Mouse (Mus musculus) liver, embryonic 14.5 days (tissue): ENCODE results near the gene Hipk3. TPM values are rescaled to one million over a fixed set of nuclear protein-coding genes. Genes with fewer than 3 reads are reported as not detected.
A peak's percentile ranks its signal among the peaks of the same experiment; 100 is the strongest.

Experiments used
- ATAC-seq: fragments of 200-750 bp; cut with Nextera tagmentation; 2 replicates; pipeline ENCODE4 v1.8.0; 2017; ENCODE audit warnings: moderate number of reproducible peaks, mild to moderate bottlenecking, moderate library complexity; ENCODE audit not compliant: insufficient read depth
- DNase-seq, 3 experiments: peaks; one replicate each; pipeline ENCODE4 v3.0.0-alpha.2; 2012 to 2013; ENCODE audit warnings: low read depth in 3 of 3, low spot score in 3 of 3
- H3K27ac ChIP-seq: fragments of 300-500 bp; sonication (generic); 2 replicates; pipeline ENCODE4 v1.5.1; 2014; ENCODE audit warnings: moderate library complexity, mild to moderate bottlenecking, control low read depth, inconsistent platforms
- H3K27me3 ChIP-seq: fragments of 300-500 bp; sonication (generic); 2 replicates; pipeline ENCODE4 v1.6.1; 2014; ENCODE audit warnings: mild to moderate bottlenecking, low read length, moderate library complexity; ENCODE audit not compliant: control insufficient read depth, insufficient read depth
- H3K36me3 ChIP-seq: fragments of 300-500 bp; sonication (generic); replicated peaks from 2 replicates; pipeline ENCODE4 v1.6.1; 2014; ENCODE audit warnings: low read depth; ENCODE audit not compliant: control insufficient read depth, insufficient read depth
- H3K4me1 ChIP-seq, 2 experiments: fragments of 200-500 bp in 1 of 2; fragments of 300-500 bp in 1 of 2; sonication (generic) in 1 of 2; replicated peaks; 2 replicates each; pipeline ENCODE4 v1.6.1; 2012 to 2014; ENCODE audit warnings: antibody characterized with exemption in 1 of 2, inconsistent platforms in 1 of 2, low read length in 1 of 2; ENCODE audit not compliant: control insufficient read depth in 2 of 2, insufficient read depth in 2 of 2
- H3K4me2 ChIP-seq: fragments of 300-500 bp; sonication (generic); 2 replicates; pipeline ENCODE4 v1.6.1; 2014; ENCODE audit warnings: low read depth, mild to moderate bottlenecking, control low read depth, moderate library complexity
- H3K4me3 ChIP-seq, 2 experiments: fragments of 200-500 bp in 1 of 2; fragments of 300-500 bp in 1 of 2; sonication (generic) in 1 of 2; 2 replicates each; pipeline ENCODE4 v1.5.1; 2012 to 2014; ENCODE audit warnings: low read depth in 2 of 2, low read length in 2 of 2, mild to moderate bottlenecking in 2 of 2, control low read depth in 1 of 2, inconsistent platforms in 1 of 2, moderate library complexity in 1 of 2; ENCODE audit not compliant: insufficient read depth in 1 of 2
- H3K9ac ChIP-seq: fragments of 300-500 bp; sonication (generic); replicated peaks from 2 replicates; pipeline ENCODE4 v1.6.1; 2014; ENCODE audit warnings: mild to moderate bottlenecking, control low read depth, moderate library complexity
- H3K9me3 ChIP-seq: fragments of 300-500 bp; sonication (generic); 2 replicates; pipeline ENCODE4 v1.6.1; 2016; ENCODE audit warnings: low read length, mixed read lengths; ENCODE audit not compliant: control insufficient read depth
- CTCF ChIP-seq: IDR thresholded peaks from 2 replicates; pipeline ENCODE4 v1.5.1; 2016; ENCODE audit warnings: antibody characterized with exemption, low read depth, control low read depth
- EP300 ChIP-seq: IDR thresholded peaks from 2 replicates; pipeline ENCODE4 v1.6.1; 2016; ENCODE audit warnings: antibody characterized with exemption, low read depth
- WGBS: fragments of 180-500 bp; shearing (Covaris S2); extraction: QIAGEN DNeasy Blood & Tissue Kit; methylation state at CpG from one replicate; pipeline ENCODE4 v1.1.7; 2014; ENCODE audit not compliant: insufficient replicate concordance; 5-methylcytosine and 5-hydroxymethylcytosine counted together
- polyA plus RNA-seq, 2 experiments: library from polyadenylated mRNA; depleted of rRNA in 1 of 2; stranded (reverse) in 1 of 2; unstranded in 1 of 2; fragments of >200 nt; fragmentation: Nextera tagmentation in 1 of 2; extraction: Ambion mirVana in 1 of 2; gene quantifications; 2 replicates each; pipeline versions ENCODE4 v1.2.1 to v1.2.3; 2012 to 2014

Hipk3 gene
- 6.0 and 7.0 TPM in 2 replicates for polyA plus RNA-seq (2012; rRNA removed)
- polyA plus RNA-seq (2014; fragmentation: Nextera tagmentation; extraction: Ambion mirVana) = 8.2 and 9.1 TPM in 2 replicates

DNA sequence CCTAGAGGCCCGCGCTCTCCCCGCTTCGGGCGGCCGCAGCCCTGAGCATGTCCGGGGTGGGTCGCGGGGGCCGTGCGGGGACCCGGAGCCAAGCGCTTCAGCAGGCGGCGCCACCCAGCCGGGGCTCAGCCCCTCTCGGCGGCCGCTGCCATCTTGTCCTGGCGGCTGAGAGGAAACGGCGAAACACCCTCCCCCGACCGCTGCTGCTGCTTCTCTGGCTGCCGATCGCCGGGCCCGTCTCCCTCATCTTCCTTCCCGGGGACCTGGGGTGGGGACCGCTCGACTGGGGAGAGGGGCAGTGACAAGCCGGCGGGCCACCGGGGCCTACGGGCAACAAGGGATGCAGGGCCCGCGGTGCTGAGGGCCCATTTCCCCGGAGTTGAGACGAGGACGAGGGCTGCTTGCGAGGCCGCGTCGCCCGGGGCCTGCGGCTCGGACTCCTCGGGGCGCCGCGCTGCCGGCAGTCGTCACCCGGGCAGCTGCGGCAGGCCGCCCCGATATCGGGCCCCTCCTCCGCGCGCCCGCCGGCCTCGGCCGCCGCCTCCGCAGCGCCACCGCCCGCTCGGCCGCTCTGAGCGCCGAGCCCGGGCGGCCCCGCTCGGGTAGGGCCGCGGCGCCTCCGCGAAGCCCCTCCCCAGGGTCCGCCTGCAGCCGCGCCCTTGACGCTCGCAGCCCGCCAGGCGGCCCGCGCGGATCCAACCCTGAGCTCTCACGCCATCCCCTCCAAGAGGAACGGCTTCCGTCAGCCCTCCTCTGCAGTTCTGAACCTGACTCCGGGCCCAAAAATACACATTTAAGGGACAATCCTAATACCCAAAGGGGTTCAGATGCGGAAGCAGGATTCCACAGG lies at the start of gene Hipk3:
Gene Hipk3, minus strand, starts transcription at position 496 of the 850 bp plus-strand sequence.
- H3K4me2 ChIP-seq = peak within 1 kb of the TSS; percentile 84
- under 1% methylated on average over 80 of the region's 98 CpGs for WGBS
- H3K4me3 ChIP-seq = peak within 1 kb of the TSS; percentile 87 to 93
- no peaks in the 10 kb centered on the region for H3K36me3 ChIP-seq
- peaks cover 6 to 11% of the 10 kb centered on the region in 2 experiments for H3K4me1 ChIP-seq
- H3K9me3 ChIP-seq = no peaks in the 10 kb centered on the region
- H3K27ac ChIP-seq = peak within 1 kb of the TSS; percentile 91
- peak; percentile 84 for ATAC-seq
- DNase-seq = peak; percentile 66 to 70 (median 66)
- H3K27me3 ChIP-seq = no peaks in the 10 kb centered on the region
- peak within 1 kb of the TSS; percentile 96 for H3K9ac ChIP-seq
- TF ChIP-seq CTCF = peak; percentile 55
- TF ChIP-seq EP300 = no peak

- H3K36me3 ChIP-seq = no peaks in the 10 kb centered on the region
- H3K4me1 ChIP-seq = no peaks in the 10 kb centered on the region
- no peak for ATAC-seq
- H3K4me3 ChIP-seq = no peak overlapping the region
- TF ChIP-seq CTCF (no peak), EP300 (no peak)
- H3K27ac ChIP-seq = no peak overlapping the region
- H3K9me3 ChIP-seq = no peaks in the 10 kb centered on the region
- no peak overlapping the region for H3K9ac ChIP-seq
- H3K4me2 ChIP-seq = no peak overlapping the region
- DNase-seq = no peak
- 29% methylated on average over 2 of the region's 2 CpGs for WGBS
- no peaks in the 10 kb centered on the region for H3K27me3 ChIP-seq
These were observed 46.0 kb upstream of the Hipk3 start for GRCm38 (mm10) chr2:104540286-104540685.

DNA sequence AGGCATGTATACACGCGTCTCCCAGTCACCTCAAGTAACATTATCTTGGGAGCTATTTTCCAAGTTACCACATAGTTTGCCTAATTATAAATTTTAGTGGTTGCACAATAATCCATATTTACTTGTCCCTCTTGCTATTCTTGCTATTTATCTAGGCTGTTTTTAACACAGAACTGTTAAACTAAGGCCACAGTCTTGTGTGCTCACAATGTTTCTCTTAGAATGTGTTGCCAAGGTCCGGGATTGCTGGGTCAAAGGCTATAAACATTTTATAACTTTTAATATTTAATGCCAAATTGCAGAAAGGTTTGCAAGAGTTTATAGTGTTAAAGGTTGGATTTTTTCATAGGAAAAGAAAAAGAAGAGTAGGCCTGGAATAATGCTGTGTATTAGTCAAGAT lies 40.5 kb upstream of the Hipk3 start:
- Histone ChIP-seq H3K9ac (no peak overlapping the region), H3K9me3 (no peaks in the 10 kb centered on the region), H3K4me3 (no peak overlapping the region), H3K27ac (no peak overlapping the region), H3K4me1 (no peaks in the 10 kb centered on the region), H3K27me3 (no peaks in the 10 kb centered on the region), H3K4me2 (no peak overlapping the region), H3K36me3 (no peaks in the 10 kb centered on the region)
- 81% methylated on average over 3 of the region's 3 CpGs for WGBS
- no peak for TF ChIP-seq EP300
- no peak for ATAC-seq
- DNase-seq = no peak

DNA sequence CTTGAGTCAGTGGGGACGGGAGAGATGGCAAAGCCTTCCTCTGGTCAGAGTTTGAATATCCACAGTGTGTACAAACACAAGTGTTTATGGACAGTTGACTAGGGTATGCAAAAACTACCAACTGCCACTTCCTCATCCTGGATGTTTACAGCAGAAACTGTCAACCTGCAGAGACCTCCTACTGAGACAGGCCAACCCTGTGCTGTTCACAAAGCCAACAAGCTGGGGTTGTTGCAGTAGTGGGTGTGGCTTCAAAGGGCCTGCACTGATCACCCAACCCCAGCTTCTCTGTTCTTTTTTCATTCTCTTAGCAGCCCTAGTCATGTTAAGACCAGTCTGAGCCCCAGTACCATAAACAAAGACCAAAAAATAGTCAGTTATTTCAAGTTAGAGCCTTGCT lies 38.3 kb upstream of the Hipk3 start:
- H3K27ac ChIP-seq = no peak overlapping the region
- H3K27me3 ChIP-seq = no peaks in the 10 kb centered on the region
- DNase-seq (no peak), ATAC-seq (no peak)
- H3K4me1 ChIP-seq = no peaks in the 10 kb centered on the region
- no peak overlapping the region for H3K9ac ChIP-seq
- WGBS = 54% methylated on average over 1 of the region's 1 CpGs
- no peak overlapping the region for H3K4me2 ChIP-seq
- TF ChIP-seq CTCF (no peak), EP300 (no peak)
- H3K36me3 ChIP-seq = no peaks in the 10 kb centered on the region
- no peak overlapping the region for H3K4me3 ChIP-seq
- H3K9me3 ChIP-seq = no peaks in the 10 kb centered on the region

DNA sequence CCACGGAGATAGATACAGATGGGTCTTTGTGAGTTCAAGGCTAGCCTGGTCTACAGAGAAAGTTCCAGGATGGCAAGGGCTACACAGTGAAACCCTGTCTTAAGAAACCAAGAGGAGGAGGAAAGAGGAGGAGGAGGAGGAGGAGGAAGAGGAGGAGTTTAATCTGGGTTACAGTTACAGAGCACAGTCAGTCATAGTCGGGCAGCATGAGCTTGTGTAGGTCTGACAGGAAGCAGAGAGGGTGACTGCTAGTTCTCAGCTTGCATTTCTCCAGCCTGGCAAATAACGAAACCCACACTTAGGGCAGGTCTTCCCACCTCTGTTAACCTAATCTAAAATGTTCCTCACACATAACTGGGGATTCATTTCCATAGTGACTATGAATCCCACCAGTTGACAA lies 32.3 kb upstream of the Hipk3 start:
- 41% methylated on average over 3 of the region's 3 CpGs for WGBS

More for the DNA sequence above, 32.3 kb upstream of the Hipk3 start:
- H3K9me3 ChIP-seq = no peaks in the 10 kb centered on the region
- no peak overlapping the region for H3K4me2 ChIP-seq
- TF ChIP-seq EP300 (no peak), CTCF (no peak)
- ATAC-seq = no peak
- no peak for DNase-seq
- H3K4me1 ChIP-seq = no peaks in the 10 kb centered on the region; a peak in 1 of 4 replicates
- H3K9ac ChIP-seq = no peak overlapping the region
- H3K36me3 ChIP-seq = no peaks in the 10 kb centered on the region
- H3K27ac ChIP-seq = no peak overlapping the region
- no peaks in the 10 kb centered on the region for H3K27me3 ChIP-seq
- no peak overlapping the region for H3K4me3 ChIP-seq
